Mouse (Mus musculus): ENCODE results near the gene Rccd1. TPM values are rescaled to one million over a fixed set of nuclear protein-coding genes. Genes with fewer than 3 reads are reported as not detected.

The Rccd1 gene
- total RNA-seq, 2 experiments from 2014 or later = 10.1 to 11.2 TPM

DNA sequence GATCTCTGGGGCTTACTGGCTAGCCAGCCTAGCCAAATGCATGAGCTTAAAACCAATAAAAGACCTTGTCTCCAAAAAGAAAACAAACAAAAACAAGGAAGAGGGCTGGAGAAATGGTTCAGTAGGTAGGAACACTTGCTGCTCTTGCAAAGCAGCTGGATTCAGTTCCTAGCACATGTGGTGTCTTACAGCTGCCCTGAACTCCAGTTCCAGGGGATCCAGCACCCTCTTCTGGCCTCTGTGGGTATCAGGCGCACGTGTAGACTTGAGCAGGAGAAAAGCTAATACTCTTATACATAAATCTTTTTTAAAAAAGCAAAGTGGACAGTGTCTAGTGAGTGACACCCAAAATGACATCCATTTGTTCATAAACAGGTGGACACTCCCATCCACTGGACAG is 22.7 kb downstream of the Rccd1 start:
- no peak for DNase-seq (ENCODE audit: low spot score in 2 of 2)

- no peak for DNase-seq (ENCODE audit: low spot score in 2 of 2)
Observed at GRCm38 (mm10) chr7:80299568-80299967, 24.7 kb downstream of the Rccd1 start.

DNA sequence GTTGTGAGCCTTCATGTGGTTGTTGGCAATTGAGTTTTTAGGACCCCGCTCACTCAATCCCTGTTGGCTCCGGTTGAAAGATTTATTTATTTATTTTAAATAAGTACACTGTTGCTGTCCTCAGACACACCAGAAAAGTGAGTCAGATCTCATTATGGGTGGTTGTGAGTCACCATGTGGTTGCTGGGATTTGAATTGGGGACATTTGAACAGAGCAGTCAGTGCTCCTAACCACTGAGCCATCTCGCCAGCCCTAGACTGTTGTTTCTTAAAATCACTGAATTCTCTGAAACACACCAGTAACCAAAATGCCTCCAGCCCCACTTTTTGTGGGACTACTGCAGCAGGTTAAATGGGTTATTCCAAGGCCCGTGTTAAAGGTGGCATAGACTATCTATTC is 25.5 kb downstream of the Rccd1 start:
- no peak for DNase-seq (ENCODE audit: low spot score in 2 of 2)

DNA sequence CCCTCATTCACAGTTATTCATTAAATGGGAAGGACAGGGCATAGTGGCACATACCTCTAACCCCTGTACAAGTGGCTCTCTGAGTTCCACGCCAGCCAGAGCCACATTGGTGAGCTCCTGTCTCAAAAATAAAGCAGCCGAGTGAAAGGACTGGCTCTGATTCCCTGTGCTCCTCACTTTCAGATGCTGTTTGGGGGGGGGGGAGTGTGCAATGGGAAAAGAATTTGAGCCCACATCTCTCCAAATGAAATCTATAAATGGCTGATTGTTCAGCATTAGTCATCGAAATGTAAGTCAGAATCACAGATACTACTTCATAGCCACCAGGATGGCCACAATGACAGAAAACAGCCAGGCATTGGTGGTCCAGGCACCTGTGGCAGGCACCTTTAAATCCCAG is 27.2 kb downstream of the Rccd1 start:
- no peak for DNase-seq (ENCODE audit: low spot score in 2 of 2)

DNA sequence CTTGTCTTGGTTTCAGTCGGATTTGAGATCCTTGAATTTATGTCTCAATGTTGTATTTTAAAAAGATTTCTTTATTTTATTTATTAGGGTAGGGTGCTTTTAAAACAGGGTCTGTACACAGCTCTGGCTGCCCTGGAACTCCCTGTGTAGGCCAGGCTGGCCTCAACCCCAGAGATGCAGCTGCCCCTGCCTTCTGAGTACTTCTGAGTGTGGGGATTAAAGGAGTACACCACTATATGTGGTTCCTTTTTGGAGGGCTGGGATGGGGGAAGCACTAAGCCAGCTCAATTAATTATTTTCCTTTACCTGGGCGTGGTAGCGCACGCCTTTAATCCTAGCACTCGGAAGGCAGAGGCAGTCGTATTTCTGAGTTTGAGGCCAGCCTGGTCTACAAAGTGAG is 27.8 kb downstream of the Rccd1 start:
- no peak for DNase-seq (ENCODE audit: low spot score in 2 of 2)

GRCm38 (mm10) chr7:80294764-80295648 is 29.2 kb downstream of the Rccd1 start:
- DNase-seq (ENCODE audit: low spot score in 2 of 2) = no peak

- peak; percentile 98 to 99 for DNase-seq (ENCODE audit: low spot score in 2 of 2)
Observed at GRCm38 (mm10) chr7:80294062-80294763, 30.0 kb downstream of the Rccd1 start, which contains the start of gene Prc1. Prc1 (plus strand) TSS chr7:80294450.

- no peak for DNase-seq (ENCODE audit: low spot score in 2 of 2)
Observed at GRCm38 (mm10) chr7:80287736-80288135, 36.5 kb downstream of the Rccd1 start.

DNA sequence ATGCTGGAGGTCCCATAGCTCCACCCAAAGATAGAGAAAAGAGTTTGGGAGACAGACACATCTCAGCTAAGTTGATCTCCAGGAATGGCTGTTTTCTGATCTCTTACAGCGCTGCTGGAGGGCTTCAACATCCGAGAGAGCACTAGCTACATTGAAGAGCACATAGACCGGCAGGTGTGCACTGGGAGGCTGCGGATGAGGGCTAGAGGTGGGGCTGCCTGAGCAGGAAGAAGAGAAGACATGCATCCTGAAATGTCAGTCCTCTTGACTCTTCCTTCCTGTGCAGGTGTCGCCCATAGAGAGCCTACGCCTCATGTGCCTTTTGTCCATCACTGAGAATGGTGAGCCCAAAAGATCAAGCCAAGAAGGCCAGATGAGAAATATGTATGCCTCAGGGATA is 38.5 kb downstream of the Rccd1 start:
- no peak for DNase-seq (ENCODE audit: low spot score in 2 of 2)

GRCm38 (mm10) chr7:80284391-80284790 is 39.9 kb downstream of the Rccd1 start:
- no peak for DNase-seq (ENCODE audit: low spot score in 2 of 2)

GRCm38 (mm10) chr7:80283226-80283918 is 40.9 kb downstream of the Rccd1 start:
- DNase-seq (ENCODE audit: low spot score in 2 of 2) = no peak

DNA sequence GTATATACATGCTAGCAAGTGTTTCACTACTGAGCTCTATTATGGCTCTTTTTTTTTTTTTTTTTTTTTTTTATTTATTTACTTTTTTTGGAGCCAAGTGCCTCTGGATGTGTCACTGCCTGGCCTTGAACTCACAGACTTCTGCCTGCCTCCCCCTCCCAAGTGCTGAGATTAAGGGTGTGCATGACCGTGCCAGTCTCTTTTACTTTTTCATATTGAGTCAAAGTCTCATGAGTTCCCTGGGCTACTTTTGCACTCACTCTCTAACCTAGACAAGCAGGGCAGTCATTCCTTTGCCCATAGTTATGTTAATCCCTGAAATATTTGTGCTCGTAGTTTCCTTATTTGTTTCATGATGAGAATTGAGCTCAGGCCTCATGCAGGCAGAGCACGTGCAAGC is 42.6 kb downstream of the Rccd1 start:
- DNase-seq (ENCODE audit: low spot score in 2 of 2) = no peak

- DNase-seq (ENCODE audit: low spot score in 2 of 2) = no peak
Observed at GRCm38 (mm10) chr7:80280998-80281397, 43.3 kb downstream of the Rccd1 start.

- no peak for DNase-seq (ENCODE audit: low spot score in 2 of 2)
Observed at GRCm38 (mm10) chr7:80280032-80280431, 44.2 kb downstream of the Rccd1 start.

DNA sequence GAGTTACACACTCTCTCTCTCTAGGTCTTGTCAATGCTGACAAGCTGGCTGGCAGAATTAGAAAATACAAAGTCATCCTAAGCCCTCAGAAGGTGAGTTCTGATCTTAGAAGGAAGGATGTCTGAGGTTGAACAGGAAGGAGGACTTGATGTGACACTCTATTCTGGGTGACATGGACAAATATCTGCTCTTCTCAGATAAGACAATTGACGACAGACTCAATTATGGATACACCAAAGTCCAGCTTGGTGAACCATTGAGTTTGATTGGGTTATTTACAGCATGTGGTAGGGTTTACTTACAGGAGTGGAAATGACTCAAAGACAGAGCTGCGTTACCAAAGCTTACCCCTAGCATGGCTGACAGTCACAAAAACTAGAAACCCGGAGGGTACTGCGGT is 47.9 kb downstream of the Rccd1 start:
- no peak for DNase-seq (ENCODE audit: low spot score in 2 of 2)

DNA sequence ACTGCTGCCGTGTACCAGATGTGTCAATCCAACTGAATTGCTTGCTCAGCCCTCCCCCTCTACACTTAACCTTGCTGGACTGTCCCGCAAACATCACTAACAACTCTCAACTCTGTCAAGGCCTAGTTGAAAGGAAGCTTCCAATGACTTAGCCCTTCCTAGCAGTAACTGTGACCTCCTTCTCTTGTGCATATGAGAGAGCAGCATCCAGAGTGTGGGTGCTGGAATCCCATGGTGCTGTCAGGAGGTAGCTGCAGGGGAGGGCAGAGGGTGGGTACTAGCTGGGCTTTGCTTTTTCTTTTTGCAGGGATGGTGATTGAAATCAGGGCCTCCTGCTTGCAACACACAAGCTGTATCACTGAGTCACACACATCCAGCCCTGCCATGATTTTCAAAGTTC is 50.8 kb downstream of the Rccd1 start:
- no peak for DNase-seq (ENCODE audit: low spot score in 2 of 2)

- DNase-seq (ENCODE audit: low spot score in 2 of 2) = no peak
Observed at GRCm38 (mm10) chr7:80269751-80270255, 54.5 kb downstream of the Rccd1 start.

GRCm38 (mm10) chr7:80268897-80269750 is 55.1 kb downstream of the Rccd1 start, which contains the start of gene Vps33b:
Vps33b (plus strand) TSS chr7:80269649.
- DNase-seq (ENCODE audit: low spot score in 2 of 2) = peak; percentile 92 to 99

- no peak for DNase-seq (ENCODE audit: low spot score in 2 of 2)
Observed at GRCm38 (mm10) chr7:80267764-80268163, 56.5 kb downstream of the Rccd1 start.

DNA sequence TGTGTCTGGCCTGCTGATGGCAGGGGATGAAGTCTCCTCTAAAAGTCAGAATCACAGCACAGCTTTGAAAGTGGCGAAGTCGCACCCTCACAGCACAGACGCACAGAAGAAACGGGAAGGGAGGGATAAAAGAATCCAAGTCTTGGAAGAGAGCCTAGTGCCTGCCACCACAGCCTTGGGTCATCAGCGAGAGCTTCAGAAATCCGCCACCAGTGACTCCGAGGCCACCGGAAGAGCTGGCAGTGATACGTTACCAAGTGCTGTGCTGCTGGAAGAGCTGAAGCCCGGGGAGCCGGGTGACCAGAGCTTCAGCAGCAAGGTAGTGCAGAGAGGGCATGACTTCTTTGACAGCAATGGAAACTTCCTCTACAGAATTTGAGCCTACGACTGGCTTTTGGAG is 59.6 kb downstream of the Rccd1 start:
- DNase-seq (ENCODE audit: low spot score in 2 of 2) = no peak
